Mouse (Mus musculus) heart, adult 10 weeks (tissue): Measurements from ENCODE around the gene Asz1. TPM values are rescaled to one million over a fixed set of nuclear protein-coding genes. Genes with fewer than 3 reads are reported as not detected.

Experiments
- polyA plus RNA-seq: library from polyadenylated mRNA; stranded (reverse); fragments of 350-450 nt; fragmentation: Illumina TruSeq; extraction: RNeasy Lipid Tissue Mini Kit (QIAGEN cat#74804); gene quantifications from one replicate; pipeline ENCODE4 v1.2.3, GENCODE M21; 2014; ENCODE audit warnings: low read depth, low replicate concordance

Gene Asz1
- not detected for polyA plus RNA-seq

DNA sequence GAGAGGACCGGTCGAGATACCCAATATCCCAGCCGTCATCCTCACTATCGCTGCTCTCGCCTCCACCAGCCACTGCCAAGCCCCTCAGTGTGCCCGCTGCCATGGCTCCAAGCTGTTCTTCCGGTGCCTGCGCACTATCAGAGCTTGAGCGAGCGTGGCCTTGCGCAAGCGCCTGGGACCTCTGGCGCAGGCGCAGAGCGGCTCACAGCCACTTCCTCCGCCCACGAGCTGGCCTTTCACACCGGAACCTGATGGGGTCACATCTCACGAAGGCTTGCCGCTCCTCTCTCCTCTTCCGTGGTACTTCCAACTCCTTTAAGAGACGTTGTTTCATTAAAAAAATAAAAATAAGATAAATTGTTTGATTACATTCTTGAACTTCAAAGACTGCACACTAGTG is at the start of gene Asz1:
Asz1 (minus strand) TSS at position 128 of the 400 bp plus-strand sequence.

DNA sequence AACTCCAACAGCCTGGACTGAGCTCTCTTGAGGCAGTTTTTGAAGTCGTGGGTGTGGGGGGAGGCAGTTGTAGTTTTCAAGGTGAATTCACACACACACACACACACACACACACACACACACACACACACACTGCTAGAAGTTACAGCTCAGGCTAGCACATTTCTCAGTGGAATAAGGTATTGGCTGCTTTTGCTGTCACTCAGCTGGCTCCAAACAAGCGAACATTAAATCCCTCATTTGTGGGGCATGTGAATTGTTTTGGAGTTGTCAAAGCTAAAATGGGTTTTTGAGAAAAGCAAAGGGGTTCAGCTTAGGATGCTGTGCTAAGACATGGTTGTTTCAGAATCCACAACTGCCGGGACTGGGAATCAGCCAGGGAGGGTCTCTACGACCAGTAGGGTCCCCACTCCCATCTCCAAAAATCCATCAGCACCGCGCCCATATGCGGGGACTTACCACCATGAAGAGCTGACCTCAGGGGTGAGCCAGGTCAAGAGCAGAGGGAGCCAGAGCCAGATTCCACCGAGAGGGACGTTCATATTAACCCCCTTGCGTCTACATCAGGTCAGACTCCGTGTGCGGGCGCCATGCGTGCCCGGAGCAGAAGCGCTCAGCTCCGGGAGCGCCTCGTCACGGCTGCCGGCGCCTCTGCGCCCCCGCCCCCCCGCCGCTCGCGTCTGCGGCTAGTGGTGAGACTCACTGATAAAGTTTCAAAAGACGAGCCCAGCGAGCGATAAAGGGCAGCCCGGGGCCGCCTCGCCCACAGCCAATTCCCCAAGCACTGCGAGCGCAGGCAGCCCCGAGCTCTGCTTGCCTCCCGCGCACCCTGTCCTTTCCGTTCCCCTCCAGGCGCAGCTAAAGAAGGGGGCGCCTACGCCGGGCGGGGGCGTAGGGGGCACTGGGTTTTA is 78.9 kb downstream of the Asz1 start, which contains the start of gene Wnt2:
Wnt2 (minus strand) TSS at position 840 of the 911 bp plus-strand sequence.

Other genes with a start within 250 kb of the Asz1 start
- gene Wnt2, start 78.5 kb downstream of the Asz1 start, polyA plus RNA-seq = 0.84 TPM
- 0.18 TPM for gene Cftr, start 61.6 kb upstream of the Asz1 start, polyA plus RNA-seq